Mouse (Mus musculus) stomach, embryonic 16.5 days (tissue): ENCODE data around the gene Ndufa9. TPM values are rescaled to one million over a fixed set of nuclear protein-coding genes. Genes with fewer than 3 reads are reported as not detected.
A peak's percentile ranks its signal among the peaks of the same experiment; 100 is the strongest.

Source experiments
- ATAC-seq: fragments of 200-750 bp; cut with Nextera tagmentation; 2 replicates; pipeline ENCODE4 v1.8.0; 2017; ENCODE audit warnings: moderate number of reproducible peaks, moderate TSS enrichment; ENCODE audit not compliant: insufficient read depth, low FRiP score
- H3K27ac ChIP-seq: fragments of 300-500 bp; sonication (generic); 2 replicates; pipeline ENCODE4 v1.5.1; 2014; ENCODE audit warnings: low read length
- H3K27me3 ChIP-seq: fragments of 300-500 bp; sonication (generic); 2 replicates; pipeline ENCODE4 v1.6.1; 2014; ENCODE audit warnings: low read length, control low read depth, mixed read lengths; ENCODE audit not compliant: control insufficient read depth, insufficient read depth
- H3K36me3 ChIP-seq: fragments of 300-500 bp; sonication (generic); 2 replicates; pipeline ENCODE4 v1.6.1; 2014; ENCODE audit warnings: low read length; ENCODE audit not compliant: control insufficient read depth, insufficient read depth
- H3K4me1 ChIP-seq: fragments of 300-500 bp; sonication (generic); 2 replicates; pipeline ENCODE4 v1.6.1; 2014; ENCODE audit warnings: low read length, control low read depth, mixed read lengths; ENCODE audit not compliant: control insufficient read depth, insufficient read depth
- H3K4me2 ChIP-seq: fragments of 300-500 bp; sonication (generic); 2 replicates; pipeline ENCODE4 v1.6.1; 2014; ENCODE audit warnings: low read depth, low read length, mixed read lengths
- H3K4me3 ChIP-seq: fragments of 300-500 bp; sonication (generic); replicated peaks from 2 replicates; pipeline ENCODE4 v1.5.1; 2014; ENCODE audit warnings: mild to moderate bottlenecking, low read length
- H3K9ac ChIP-seq: fragments of 300-500 bp; sonication (generic); 2 replicates; pipeline ENCODE4 v1.6.1; 2014; ENCODE audit warnings: low read length
- H3K9me3 ChIP-seq: fragments of 300-500 bp; sonication (generic); replicated peaks from 2 replicates; pipeline ENCODE4 v1.6.1; 2016; ENCODE audit warnings: low read length, control low read depth; ENCODE audit not compliant: control insufficient read depth
- WGBS: fragments of 180-500 bp; shearing (Covaris S2); extraction: QIAGEN DNeasy Blood & Tissue Kit; methylation state at CpG from one replicate; pipeline ENCODE4 v1.1.7; 2014; 5-methylcytosine and 5-hydroxymethylcytosine counted together
- polyA plus RNA-seq: library from polyadenylated mRNA; unstranded; fragments of >200 nt; fragmentation: Nextera tagmentation; extraction: Ambion mirVana; gene quantifications from 2 replicates; pipeline ENCODE4 v1.2.1, GENCODE M21; 2015

Gene Ndufa9
- polyA plus RNA-seq, 1 experiment from 2014 or later, result 234 TPM

- Histone ChIP-seq H3K4me1 (no peaks in the 10 kb centered on the region), H3K27me3 (no peaks in the 10 kb centered on the region), H3K4me2 (no peak overlapping the region), H3K4me3 (no peak overlapping the region), H3K9me3 (no peaks in the 10 kb centered on the region), H3K27ac (no peak overlapping the region), H3K36me3 (no peaks in the 10 kb centered on the region), H3K9ac (no peak overlapping the region)
- 82% methylated on average over 1 of the region's 1 CpGs for WGBS
- ATAC-seq, result no peak
These were observed 65.9 kb downstream of the Ndufa9 start for GRCm38 (mm10) chr6:126783056-126783455.

- 47% methylated on average over 6 of the region's 6 CpGs for WGBS
- Histone ChIP-seq H3K4me3 (no peak overlapping the region), H3K9ac (no peak overlapping the region), H3K36me3 (no peaks in the 10 kb centered on the region), H3K9me3 (no peaks in the 10 kb centered on the region), H3K27me3 (no peaks in the 10 kb centered on the region), H3K4me1 (no peaks in the 10 kb centered on the region), H3K4me2 (no peak overlapping the region), H3K27ac (no peak overlapping the region)
- ATAC-seq, result no peak
These were observed 71.0 kb downstream of the Ndufa9 start for GRCm38 (mm10) chr6:126777889-126778288.

- Histone ChIP-seq H3K9me3 (no peaks in the 10 kb centered on the region), H3K27ac (no peak overlapping the region), H3K4me2 (no peak overlapping the region), H3K9ac (no peak overlapping the region), H3K27me3 (no peaks in the 10 kb centered on the region), H3K4me3 (no peak overlapping the region), H3K36me3 (no peaks in the 10 kb centered on the region), H3K4me1 (no peaks in the 10 kb centered on the region)
- WGBS, result 35% methylated on average over 4 of the region's 4 CpGs
- ATAC-seq, result peak; percentile 53; the same call in 1 of the 2 replicates
These were observed 75.1 kb downstream of the Ndufa9 start for GRCm38 (mm10) chr6:126773873-126774272.

- ATAC-seq, result no peak
- H3K4me3 ChIP-seq, result no peak overlapping the region
- H3K4me1 ChIP-seq, result no peaks in the 10 kb centered on the region
- H3K9me3 ChIP-seq, result no peaks in the 10 kb centered on the region
- H3K27me3 ChIP-seq, result no peaks in the 10 kb centered on the region
- WGBS, result 73% methylated on average over 4 of the region's 4 CpGs
- H3K36me3 ChIP-seq, result no peaks in the 10 kb centered on the region
- H3K9ac ChIP-seq, result no peak overlapping the region
- no peak overlapping the region for H3K27ac ChIP-seq
- no peak overlapping the region for H3K4me2 ChIP-seq
These were observed 76.6 kb downstream of the Ndufa9 start for GRCm38 (mm10) chr6:126772326-126772725.

Other genes with a start within 250 kb of the Ndufa9 start
- gene Kcna1, start 202.8 kb downstream of the Ndufa9 start, polyA plus RNA-seq, result 0.94 and 1.3 TPM in 2 replicates
- 3.3 and 3.5 TPM in 2 replicates for gene Kcna6, start 108.5 kb downstream of the Ndufa9 start, polyA plus RNA-seq
- 0.04 TPM in 1 of 2 replicates, not detected in the other for gene Akap3, start 4.0 kb upstream of the Ndufa9 start, polyA plus RNA-seq
- gene Dyrk4, start 72.7 kb upstream of the Ndufa9 start, polyA plus RNA-seq, result 0.22 TPM in 1 of 2 replicates, not detected in the other
- 42.5 and 50.0 TPM in 2 replicates for gene Rad51ap1, start 90.5 kb upstream of the Ndufa9 start, polyA plus RNA-seq
- 16.9 and 17.0 TPM in 2 replicates for gene D6Wsu163e, start 90.8 kb upstream of the Ndufa9 start, polyA plus RNA-seq
- 0.22 TPM in 1 of 2 replicates, not detected in the other for gene Fgf6, start 166.4 kb upstream of the Ndufa9 start, polyA plus RNA-seq
- gene Fgf23, start 223.8 kb upstream of the Ndufa9 start, polyA plus RNA-seq, result not detected in 2 replicates